Mouse (Mus musculus): ENCODE data around the gene Bhlhe23. TPM values are rescaled to one million over a fixed set of nuclear protein-coding genes. Genes with fewer than 3 reads are reported as not detected.
A peak's percentile ranks its signal among the peaks of the same experiment; 100 is the strongest.

Bhlhe23 gene
- total and polyA plus RNA-seq, 3 experiments, result not detected

DNA sequence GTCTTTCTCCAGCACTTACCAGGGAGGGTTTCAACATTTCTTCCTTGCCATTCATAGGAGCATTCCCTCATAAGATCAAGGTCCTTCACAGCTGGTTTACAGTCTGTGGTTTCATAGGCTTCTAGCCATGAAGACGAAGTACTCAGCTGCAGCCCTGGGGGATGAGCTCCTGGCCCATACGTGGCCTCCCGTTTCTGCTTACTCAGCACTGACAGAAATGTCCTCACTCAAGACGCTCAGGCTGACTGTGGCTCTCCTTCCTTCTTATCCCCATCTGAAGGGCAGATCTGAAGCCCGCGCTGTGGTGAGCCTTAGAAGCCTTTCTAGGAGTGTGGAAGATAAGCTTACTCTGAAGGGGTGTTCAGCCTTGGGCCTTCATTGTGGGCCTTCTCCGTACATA lies 11.0 kb downstream of the Bhlhe23 start:
- Histone ChIP-seq H3K9ac (ENCODE audit: insufficient read depth, low read depth) (no peak overlapping the region), H3K27ac (ENCODE audit: insufficient read depth, low read depth) (no peak overlapping the region), H3K36me3 (replicated peaks in 1 of 2; ENCODE audit: control insufficient read depth in 1 of 2, insufficient read depth in 1 of 2, low read length in 1 of 2) (no peaks in the 10 kb centered on the region), H3K27me3 (replicated peaks) (peaks cover 84% of the 10 kb centered on the region), H3K4me3 (replicated peaks in 1 of 3; ENCODE audit: low read depth in 2 of 3, low read length in 2 of 3, poor library complexity in 1 of 3) (no peak overlapping the region), H3K4me1 (ENCODE audit: control insufficient read depth in 1 of 2, insufficient read depth in 2 of 2) (peaks cover 5% of the 10 kb centered on the region in 2 experiments; a peak in 2 of 4 replicates), H3K79me2 (replicated peaks; ENCODE audit: control insufficient read depth, extremely low read depth, insufficient read depth, poor library complexity, severe bottlenecking) (no peaks in the 10 kb centered on the region), H3K4me2 (ENCODE audit: insufficient read depth, low read depth, poor library complexity, severe bottlenecking) (no peak overlapping the region), H3K9me3 (replicated peaks; ENCODE audit: low read length) (no peaks in the 10 kb centered on the region)
- in situ Hi-C loops (cut with MboI; ENCODE audit: low pct_ligation_motif_present, low pct_unique_long_range_greater_than_20kb, low sequenced_read_pairs), result loop anchor here (25.0 kb wide), 1 partner anchor 303 kb away; the partner anchor contains the start of gene Slco4a1
- TF ChIP-seq MAFK (IDR thresholded peaks at IDR 0.05; ENCODE audit: insufficient replicate concordance, low read length) (peak; percentile 72; the same call in 1 of the 2 replicates), NRF1 (IDR thresholded peaks at IDR 0.05; ENCODE audit: low read depth, low read length) (no peak)
- DNase-seq (ENCODE audit: extremely low read depth), result no peak
- dilution Hi-C loops (cut with MboI; ENCODE audit: extremely low pct_ligation_motif_present, extremely low pct_unique_long_range_greater_than_20kb, low sequenced_read_pairs), result no loop called here

DNA sequence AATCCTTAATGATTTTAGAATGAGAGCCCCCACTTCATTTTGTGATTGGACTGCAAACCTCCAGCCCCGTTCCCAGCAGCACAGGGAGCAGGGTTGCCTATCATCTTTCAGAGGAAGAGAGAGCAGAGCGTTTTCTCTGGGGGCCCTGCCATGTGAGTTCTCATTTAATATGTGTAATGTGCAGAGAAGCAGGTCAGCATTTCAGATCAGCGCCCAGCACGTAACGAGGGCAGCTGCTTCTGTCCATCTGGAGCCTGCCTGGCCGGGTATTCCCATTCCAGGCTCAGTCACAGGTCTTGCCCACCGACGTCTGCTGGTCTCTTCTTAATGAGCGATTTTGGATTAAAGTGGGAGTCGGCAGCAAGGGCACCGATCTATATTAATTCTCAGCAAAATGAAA lies 11.7 kb downstream of the Bhlhe23 start:
- dilution Hi-C loops (cut with MboI; ENCODE audit: extremely low pct_ligation_motif_present, extremely low pct_unique_long_range_greater_than_20kb, low sequenced_read_pairs) (no loop called here), in situ Hi-C loops (cut with MboI; ENCODE audit: low pct_ligation_motif_present, low pct_unique_long_range_greater_than_20kb, low sequenced_read_pairs) (loop anchor here (25.0 kb wide), 1 partner anchor 303 kb away; the partner anchor contains the start of gene Slco4a1)
- TF ChIP-seq USF1 (IDR thresholded peaks at IDR 0.05; ENCODE audit: low read depth, low read length) (no peak), ELF1 (IDR thresholded peaks at IDR 0.05; ENCODE audit: low read depth, low read length) (no peak), ZMIZ1 (IDR thresholded peaks at IDR 0.05; ENCODE audit: low read depth, low read length) (no peak), ETS1 (conservative IDR thresholded peaks at IDR 0.05; ENCODE audit: low read depth, low read length) (no peak), CTCF (conservative IDR thresholded peaks at IDR 0.05 in 1 of 2, IDR thresholded peaks at IDR 0.05 in 1 of 2; ENCODE audit: low read depth in 2 of 2, low read length in 2 of 2) (no peak), MAFK (IDR thresholded peaks at IDR 0.05; ENCODE audit: insufficient replicate concordance, low read length) (no peak), CHD2 (IDR thresholded peaks at IDR 0.05; ENCODE audit: low read length) (no peak), E2F4 (IDR thresholded peaks at IDR 0.05; ENCODE audit: insufficient replicate concordance, low read depth, low read length) (no peak), MYC (IDR thresholded peaks at IDR 0.05; ENCODE audit: low read depth, low read length) (no peak), TBP (conservative IDR thresholded peaks at IDR 0.05; ENCODE audit: low read depth, low read length) (no peak), CHD1 (IDR thresholded peaks at IDR 0.05; ENCODE audit: low read depth, low read length) (no peak), POLR2A (IDR thresholded peaks at IDR 0.05; ENCODE audit: low read depth, low read length) (no peak), EP300 (IDR thresholded peaks at IDR 0.05; ENCODE audit: low read length) (no peak)
- Histone ChIP-seq H3K9me3 (replicated peaks; ENCODE audit: low read length) (no peaks in the 10 kb centered on the region), H3K79me2 (replicated peaks; ENCODE audit: control insufficient read depth, extremely low read depth, insufficient read depth, poor library complexity, severe bottlenecking) (no peaks in the 10 kb centered on the region), H3K9ac (ENCODE audit: insufficient read depth, low read depth) (no peak overlapping the region), H3K4me2 (ENCODE audit: insufficient read depth, low read depth, poor library complexity, severe bottlenecking) (no peak overlapping the region), H3K36me3 (replicated peaks in 1 of 2; ENCODE audit: control insufficient read depth in 1 of 2, insufficient read depth in 1 of 2, low read length in 1 of 2) (no peaks in the 10 kb centered on the region), H3K4me1 (ENCODE audit: control insufficient read depth in 1 of 2, insufficient read depth in 2 of 2) (peaks cover 5% of the 10 kb centered on the region in 2 experiments; a peak in 2 of 4 replicates), H3K27ac (ENCODE audit: insufficient read depth, low read depth) (no peak overlapping the region), H3K4me3 (replicated peaks in 1 of 3; ENCODE audit: low read depth in 2 of 3, low read length in 2 of 3, poor library complexity in 1 of 3) (no peak overlapping the region), H3K27me3 (replicated peaks) (peaks cover 84% of the 10 kb centered on the region)
- no peak for DNase-seq (ENCODE audit: extremely low read depth)

All from CH12.LX (cell line).